Mouse (Mus musculus) hindbrain, postnatal 0 days (tissue): ENCODE measurements at regions not wholly inside any gene's neighbourhood (a gene's known extent, or its start where the extent isn't known, plus 50 kb on each side); places are given as distances from the start of the nearest gene placed in this dataset.

Experiments used
- ATAC-seq: fragments of 200-750 bp; cut with Nextera tagmentation; 2 replicates; pipeline ENCODE4 v1.8.0; 2017; ENCODE audit warnings: mild to moderate bottlenecking, moderate TSS enrichment, moderate library complexity
- DNase-seq: peaks from one replicate; pipeline ENCODE4 v3.0.0-alpha.2; 2015; ENCODE audit warnings: low spot score
- H3K27ac ChIP-seq: fragments of 300-500 bp; sonication (generic); 2 replicates; pipeline ENCODE4 v1.5.1; 2014; ENCODE audit warnings: mild to moderate bottlenecking
- H3K27me3 ChIP-seq: fragments of 300-500 bp; sonication (generic); 2 replicates; pipeline ENCODE4 v1.6.1; 2014; ENCODE audit warnings: low read length, mixed read lengths; ENCODE audit not compliant: insufficient read depth
- H3K36me3 ChIP-seq: fragments of 300-500 bp; sonication (generic); 2 replicates; pipeline ENCODE4 v1.6.1; 2014; ENCODE audit warnings: low read length, mixed read lengths; ENCODE audit not compliant: insufficient read depth
- H3K4me1 ChIP-seq: fragments of 300-500 bp; sonication (generic); 2 replicates; pipeline ENCODE4 v1.6.1; 2014; ENCODE audit warnings: antibody characterized with exemption, low read length, mixed read lengths; ENCODE audit not compliant: insufficient read depth
- H3K4me2 ChIP-seq: fragments of 300-500 bp; sonication (generic); 2 replicates; pipeline ENCODE4 v1.6.1; 2014; ENCODE audit warnings: low read depth, mild to moderate bottlenecking, low read length, moderate library complexity, mixed read lengths
- H3K4me3 ChIP-seq: fragments of 300-500 bp; sonication (generic); 2 replicates; pipeline ENCODE4 v1.5.1; 2014; ENCODE audit warnings: low read length
- H3K9ac ChIP-seq: fragments of 300-500 bp; sonication (generic); replicated peaks from 2 replicates; pipeline ENCODE4 v1.6.1; 2014; ENCODE audit warnings: mild to moderate bottlenecking, low read length, moderate library complexity, mixed read lengths
- H3K9me3 ChIP-seq: fragments of 300-500 bp; sonication (generic); 2 replicates; pipeline ENCODE4 v1.6.1; 2016; ENCODE audit warnings: low read length, mixed read lengths
- CTCF ChIP-seq: IDR thresholded peaks from 2 replicates; pipeline ENCODE4 v1.5.1; 2016; ENCODE audit warnings: antibody characterized with exemption, control low read depth, low read depth
- WGBS: fragments of 180-500 bp; shearing (Covaris S2); extraction: QIAGEN DNeasy Blood & Tissue Kit; methylation state at CpG from one replicate; pipeline ENCODE4 v1.1.7; 2014; 5-methylcytosine and 5-hydroxymethylcytosine counted together

DNA sequence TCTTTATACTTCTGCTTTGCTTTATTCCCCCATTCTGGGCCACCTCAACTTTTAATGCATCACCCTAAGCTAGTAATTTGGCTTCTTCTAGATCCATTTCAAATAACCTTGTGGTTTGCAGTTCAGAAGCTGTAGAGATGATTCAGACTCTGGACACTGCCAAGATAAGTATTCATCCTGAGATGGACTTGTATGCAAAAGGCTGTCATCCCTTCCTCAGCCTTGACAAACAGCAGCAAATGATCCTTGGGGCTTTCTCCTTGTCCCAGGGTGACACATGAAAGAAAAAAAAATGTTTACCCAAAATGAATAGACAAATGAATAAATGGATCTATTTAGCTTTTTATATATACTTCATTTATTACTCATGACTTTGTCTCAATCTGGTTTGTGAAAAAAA is 120.0 kb upstream of the Erbb4 start:
- H3K4me3 ChIP-seq = no peak overlapping the region
- ATAC-seq (no peak), DNase-seq (no peak)
- no peak overlapping the region for H3K27ac ChIP-seq
- H3K9me3 ChIP-seq = no peaks in the 10 kb centered on the region
- no peak overlapping the region for H3K4me2 ChIP-seq
- no peaks in the 10 kb centered on the region for H3K4me1 ChIP-seq
- no peak for TF ChIP-seq CTCF
- H3K27me3 ChIP-seq = no peaks in the 10 kb centered on the region
- H3K9ac ChIP-seq = no peak overlapping the region
- H3K36me3 ChIP-seq = no peaks in the 10 kb centered on the region

DNA sequence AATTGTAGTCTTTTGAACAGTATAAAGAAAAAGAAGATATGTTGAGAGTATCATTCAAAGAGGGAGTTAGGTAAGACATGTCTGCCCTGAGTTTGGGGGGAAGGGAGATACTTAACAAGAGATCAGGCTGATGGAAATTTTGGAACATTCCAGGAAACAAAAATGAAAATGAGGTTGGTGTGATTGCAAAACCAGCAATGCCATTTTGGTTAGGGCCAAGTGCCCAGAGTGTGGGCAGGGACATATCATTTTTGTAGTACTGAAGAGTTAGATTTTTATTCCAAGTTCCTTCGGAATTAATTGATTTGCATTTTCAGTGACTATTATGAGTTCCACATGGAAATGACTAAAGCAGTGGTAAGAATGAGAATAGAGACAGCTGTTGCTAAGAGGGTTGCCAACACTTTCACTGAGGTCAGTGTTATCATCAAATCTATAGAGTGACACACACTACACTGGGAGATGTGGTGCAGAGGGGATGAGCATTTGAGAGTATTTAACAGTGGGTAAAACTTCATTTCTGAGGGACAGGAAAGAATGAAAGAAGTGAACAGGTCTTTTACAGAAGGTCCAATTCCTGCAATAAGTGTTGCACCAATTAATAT is 105.1 kb upstream of the Erbb4 start:
- no peak overlapping the region for H3K27ac ChIP-seq
- no peaks in the 10 kb centered on the region for H3K36me3 ChIP-seq
- no peaks in the 10 kb centered on the region for H3K9me3 ChIP-seq
- H3K9ac ChIP-seq = no peak overlapping the region
- TF ChIP-seq CTCF = no peak
- H3K4me1 ChIP-seq = no peaks in the 10 kb centered on the region
- no peak overlapping the region for H3K4me3 ChIP-seq
- no peaks in the 10 kb centered on the region for H3K27me3 ChIP-seq
- WGBS = 82% methylated on average over 1 of the region's 1 CpGs
- ATAC-seq = no peak
- no peak for DNase-seq
- no peak overlapping the region for H3K4me2 ChIP-seq

GRCm38 (mm10) chr1:69202745-69203144 is 94.9 kb upstream of the Erbb4 start:
- TF ChIP-seq CTCF = no peak
- no peaks in the 10 kb centered on the region for H3K4me1 ChIP-seq
- H3K9me3 ChIP-seq = no peaks in the 10 kb centered on the region
- ATAC-seq (no peak), DNase-seq (no peak)
- 73% methylated on average over 2 of the region's 2 CpGs for WGBS
- no peak overlapping the region for H3K4me3 ChIP-seq
- H3K27me3 ChIP-seq = no peaks in the 10 kb centered on the region
- no peak overlapping the region for H3K27ac ChIP-seq
- H3K9ac ChIP-seq = no peak overlapping the region
- H3K36me3 ChIP-seq = no peaks in the 10 kb centered on the region
- no peak overlapping the region for H3K4me2 ChIP-seq

DNA sequence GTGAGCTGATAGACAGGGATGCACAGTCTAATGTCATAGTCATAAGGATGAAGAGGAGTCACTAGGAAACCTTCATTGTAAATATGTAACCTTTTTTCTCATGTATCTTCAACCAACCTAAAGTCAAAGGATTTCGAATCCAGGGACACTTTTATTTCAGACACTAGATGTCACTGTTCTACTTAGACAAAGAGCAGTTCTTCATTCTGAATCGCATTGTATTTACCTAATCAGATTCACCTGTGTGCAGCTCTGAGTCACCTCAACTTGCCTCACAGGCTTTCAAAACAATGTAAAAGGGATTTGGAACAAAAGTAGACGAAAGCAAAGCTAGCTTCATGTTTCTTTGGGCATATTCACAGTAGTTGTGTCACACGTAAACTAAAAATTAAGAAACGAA is 57.3 kb upstream of the Erbb4 start:
- Histone ChIP-seq H3K27ac (no peak overlapping the region), H3K4me2 (no peak overlapping the region), H3K4me3 (no peak overlapping the region), H3K27me3 (no peaks in the 10 kb centered on the region), H3K4me1 (no peaks in the 10 kb centered on the region), H3K36me3 (no peaks in the 10 kb centered on the region), H3K9me3 (no peaks in the 10 kb centered on the region), H3K9ac (no peak overlapping the region)
- peak; percentile 74 for DNase-seq
- WGBS = 53% methylated on average over 5 of the region's 5 CpGs
- TF ChIP-seq CTCF = peak; percentile 65
- no peak for ATAC-seq
